Mouse (Mus musculus): ENCODE data around the gene Ccdc107.

DNA sequence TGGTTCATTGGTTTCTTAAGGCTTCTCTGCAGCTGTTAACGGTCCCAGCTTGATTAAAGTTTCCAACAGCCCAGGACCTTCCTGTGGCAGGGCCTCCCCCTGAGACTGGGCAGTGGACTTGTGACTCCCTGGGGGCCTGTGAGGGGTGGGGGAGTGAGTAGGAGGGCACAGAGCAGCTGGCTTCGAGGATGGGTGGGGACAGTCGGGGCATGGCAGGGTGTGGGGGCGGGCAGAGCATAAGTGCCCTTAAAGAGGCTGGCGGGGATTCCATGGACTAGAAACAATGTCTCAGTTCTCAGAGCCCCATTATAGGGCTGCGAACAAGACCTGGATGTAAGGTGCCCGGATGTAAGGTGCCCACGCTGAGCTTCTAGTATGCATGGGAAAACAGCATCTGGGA is 35.6 kb upstream of the Ccdc107 start:
- TF ChIP-seq POLR2A (IDR thresholded peaks at IDR 0.05; ENCODE audit: extremely low read depth, insufficient read depth, low read length) (no peak), CTCF (IDR thresholded peaks at IDR 0.05; ENCODE audit: low read depth, low read length) (no peak)
